Mouse (Mus musculus) testis, adult 2 months (tissue): ENCODE results near the gene Srgap1. TPM values are rescaled to one million over a fixed set of nuclear protein-coding genes. Genes with fewer than 3 reads are reported as not detected.

Experiments
- H3K27ac ChIP-seq: fragments of 200-500 bp; 2 replicates; pipeline ENCODE4 v1.5.1; 2012; ENCODE audit warnings: low read depth, low read length; ENCODE audit not compliant: control insufficient read depth, insufficient read depth
- H3K27me3 ChIP-seq: fragments of 200-500 bp; 2 replicates; pipeline ENCODE4 v1.6.1; 2012; ENCODE audit warnings: mild to moderate bottlenecking, low read length, moderate library complexity; ENCODE audit not compliant: control insufficient read depth, insufficient read depth
- H3K36me3 ChIP-seq: fragments of 200-500 bp; 2 replicates; pipeline ENCODE4 v1.6.1; 2012; ENCODE audit warnings: mild to moderate bottlenecking, low read length; ENCODE audit not compliant: control insufficient read depth, insufficient read depth
- H3K4me1 ChIP-seq: fragments of 200-500 bp; 2 replicates; pipeline ENCODE4 v1.6.1; 2012; ENCODE audit warnings: low read length; ENCODE audit not compliant: control insufficient read depth, insufficient read depth
- H3K4me3 ChIP-seq: fragments of 200-500 bp; 2 replicates; pipeline ENCODE4 v1.5.1; 2012; ENCODE audit warnings: low read depth, mild to moderate bottlenecking, low read length, moderate library complexity, mixed read lengths; ENCODE audit not compliant: control insufficient read depth
- CTCF ChIP-seq: fragments of 200-500 bp; IDR thresholded peaks from 2 replicates; pipeline ENCODE4 v1.5.1; 2012; ENCODE audit warnings: low read depth, mild to moderate bottlenecking, inconsistent platforms, low read length, moderate library complexity; ENCODE audit not compliant: control insufficient read depth, insufficient read depth, insufficient replicate concordance
- POLR2A ChIP-seq: fragments of 200-500 bp; IDR thresholded peaks from 2 replicates; pipeline ENCODE4 v1.6.1; 2012; ENCODE audit warnings: low read depth, mild to moderate bottlenecking, inconsistent platforms, low read length, moderate library complexity; ENCODE audit not compliant: control insufficient read depth
- polyA plus RNA-seq: library from polyadenylated mRNA; depleted of rRNA; stranded (reverse); fragments of >200 nt; gene quantifications from 2 replicates; pipeline ENCODE4 v1.2.3, GENCODE M21; 2012

The Srgap1 gene
- polyA plus RNA-seq, 1 experiment: 31.9 TPM

GRCm38 (mm10) chr10:121882461-121882860, 164.7 kb downstream of the Srgap1 start:
- H3K4me1 ChIP-seq: no peaks in the 10 kb centered on the region
- no peak overlapping the region for H3K27ac ChIP-seq
- TF ChIP-seq POLR2A: no peak
- TF ChIP-seq CTCF: no peak
- H3K36me3 ChIP-seq: no peaks in the 10 kb centered on the region
- no peak overlapping the region for H3K4me3 ChIP-seq
- H3K27me3 ChIP-seq: no peaks in the 10 kb centered on the region

DNA sequence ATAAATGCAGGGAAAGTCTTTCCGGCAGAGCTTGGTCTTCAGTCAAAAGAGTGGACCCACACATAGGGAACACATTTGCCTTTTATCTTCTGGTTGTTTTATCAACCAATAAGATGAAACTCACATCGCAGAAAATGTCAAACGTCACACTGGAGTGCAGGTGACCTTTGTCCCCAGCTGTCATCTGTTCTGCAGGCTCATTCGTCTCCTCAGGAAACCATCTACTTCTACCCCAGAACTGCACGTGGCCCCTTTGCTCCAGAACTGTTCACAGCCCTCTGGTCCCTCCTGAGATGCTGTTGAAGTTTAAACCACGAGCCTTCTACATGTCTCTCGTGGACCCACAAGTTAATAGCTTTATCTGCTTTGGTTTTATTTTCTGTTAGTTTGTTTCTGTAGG, 168.3 kb downstream of the Srgap1 start:
- no peaks in the 10 kb centered on the region for H3K4me1 ChIP-seq
- no peaks in the 10 kb centered on the region for H3K36me3 ChIP-seq
- H3K27ac ChIP-seq: no peak overlapping the region
- H3K4me3 ChIP-seq: no peak overlapping the region
- no peaks in the 10 kb centered on the region for H3K27me3 ChIP-seq
- TF ChIP-seq POLR2A (no peak), CTCF (no peak)

DNA sequence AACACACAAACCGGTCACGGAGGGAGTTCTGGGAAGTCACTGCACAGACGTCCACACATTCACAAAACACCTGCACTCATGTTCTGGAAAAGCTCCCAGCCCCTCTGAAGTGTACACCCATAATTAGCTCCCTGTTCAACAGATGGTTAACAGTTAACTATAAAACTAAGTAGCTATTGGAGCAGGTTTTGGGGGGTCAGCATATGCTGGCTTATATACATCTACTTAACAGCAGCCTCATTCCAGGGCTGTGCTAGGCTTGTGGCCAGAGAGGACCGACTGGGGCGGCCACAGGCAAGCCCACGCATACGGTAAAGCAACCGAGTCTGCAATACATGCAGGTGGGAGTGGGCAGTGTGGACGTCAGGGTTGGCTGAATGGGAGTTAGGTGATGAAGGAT, 169.2 kb downstream of the Srgap1 start:
- no peaks in the 10 kb centered on the region for H3K27me3 ChIP-seq
- TF ChIP-seq CTCF: no peak
- no peak for TF ChIP-seq POLR2A
- H3K27ac ChIP-seq: no peak overlapping the region
- no peak overlapping the region for H3K4me3 ChIP-seq
- no peaks in the 10 kb centered on the region for H3K36me3 ChIP-seq
- no peaks in the 10 kb centered on the region for H3K4me1 ChIP-seq

- no peaks in the 10 kb centered on the region for H3K27me3 ChIP-seq
- no peaks in the 10 kb centered on the region for H3K36me3 ChIP-seq
- H3K27ac ChIP-seq: no peak overlapping the region
- TF ChIP-seq CTCF (no peak), POLR2A (no peak)
- no peaks in the 10 kb centered on the region for H3K4me1 ChIP-seq
- H3K4me3 ChIP-seq: no peak overlapping the region
Observed at GRCm38 (mm10) chr10:121873063-121873489, 174.0 kb downstream of the Srgap1 start.

- H3K4me1 ChIP-seq: no peaks in the 10 kb centered on the region
- H3K27ac ChIP-seq: no peak overlapping the region
- H3K4me3 ChIP-seq: no peak overlapping the region
- TF ChIP-seq CTCF (no peak), POLR2A (no peak)
- H3K27me3 ChIP-seq: no peaks in the 10 kb centered on the region
- no peaks in the 10 kb centered on the region for H3K36me3 ChIP-seq
Observed at GRCm38 (mm10) chr10:121869941-121870340, 177.2 kb downstream of the Srgap1 start.

- no peak for TF ChIP-seq POLR2A
- no peak for TF ChIP-seq CTCF
- Histone ChIP-seq H3K27ac (no peak overlapping the region), H3K36me3 (no peaks in the 10 kb centered on the region), H3K4me1 (no peaks in the 10 kb centered on the region), H3K4me3 (no peak overlapping the region), H3K27me3 (no peaks in the 10 kb centered on the region)
Observed at GRCm38 (mm10) chr10:121868255-121868654, 178.9 kb downstream of the Srgap1 start.

GRCm38 (mm10) chr10:121865503-121866239, 181.4 kb downstream of the Srgap1 start:
- Histone ChIP-seq H3K36me3 (no peaks in the 10 kb centered on the region), H3K4me1 (no peaks in the 10 kb centered on the region), H3K27me3 (no peaks in the 10 kb centered on the region), H3K27ac (no peak overlapping the region), H3K4me3 (no peak overlapping the region)
- TF ChIP-seq CTCF (no peak), POLR2A (no peak)
